Mouse (Mus musculus) ES-Bruce4 (cell line): ENCODE results near the gene Trim34a. TPM values are rescaled to one million over a fixed set of nuclear protein-coding genes. Genes with fewer than 3 reads are reported as not detected.
A peak's percentile ranks its signal among the peaks of the same experiment; 100 is the strongest.
"Not testable (repeated sequence)": the region's sequence is repeated elsewhere in the genome, so short reads cannot be mapped to it uniquely, and the experiment has no call there.

Experiments
- H3K27ac ChIP-seq: 2 replicates; pipeline ENCODE4 v1.5.1; 2012; ENCODE audit warnings: low read length, inconsistent platforms; ENCODE audit not compliant: insufficient read depth
- H3K27me3 ChIP-seq: 2 replicates; pipeline ENCODE4 v1.6.1; 2012; ENCODE audit warnings: mild to moderate bottlenecking, low read length, inconsistent platforms; ENCODE audit not compliant: control insufficient read depth, poor library complexity, insufficient read depth, severe bottlenecking
- H3K36me3 ChIP-seq: 2 replicates; pipeline ENCODE4 v1.6.1; 2012; ENCODE audit warnings: inconsistent platforms, mild to moderate bottlenecking, low read length, moderate library complexity; ENCODE audit not compliant: control insufficient read depth, poor library complexity, insufficient read depth, severe bottlenecking
- H3K4me1 ChIP-seq: one replicate; pipeline ENCODE4 v1.8.1; 2011; ENCODE audit warnings: low read length; ENCODE audit not compliant: control insufficient read depth, insufficient read depth
- H3K4me3 ChIP-seq: 2 replicates; pipeline ENCODE4 v1.5.1; 2011; ENCODE audit warnings: low read depth, mild to moderate bottlenecking, low read length
- H3K9ac ChIP-seq: 2 replicates; pipeline ENCODE4 v1.6.1; 2012; ENCODE audit warnings: low read depth, mild to moderate bottlenecking, inconsistent platforms; ENCODE audit not compliant: poor library complexity, severe bottlenecking
- H3K9me3 ChIP-seq: replicated peaks from 2 replicates; pipeline ENCODE4 v1.6.1; 2012; ENCODE audit warnings: mild to moderate bottlenecking, low read length, inconsistent platforms; ENCODE audit not compliant: control insufficient read depth, poor library complexity, insufficient read depth, severe bottlenecking
- CTCF ChIP-seq: IDR thresholded peaks from one replicate; pipeline ENCODE4 v1.8.1; 2011; ENCODE audit warnings: low read depth, low read length
- EP300 ChIP-seq: IDR thresholded peaks from 2 replicates; pipeline ENCODE4 v1.6.1; 2011; ENCODE audit warnings: low read depth, low read length; ENCODE audit not compliant: insufficient read depth
- POLR2A ChIP-seq: IDR thresholded peaks from one replicate; pipeline ENCODE4 v1.8.1; 2011; ENCODE audit warnings: low read length; ENCODE audit not compliant: insufficient read depth
- polyA plus RNA-seq: library from polyadenylated mRNA; stranded (reverse); fragments of >200 nt; gene quantifications from 2 replicates; pipeline ENCODE4 v1.2.4, GENCODE M21; 2011; ENCODE audit warnings: low read depth; ENCODE audit not compliant: missing spikeins, insufficient read depth, insufficient read length

Trim34a gene
- polyA plus RNA-seq, 1 experiment: 10.6 TPM

DNA sequence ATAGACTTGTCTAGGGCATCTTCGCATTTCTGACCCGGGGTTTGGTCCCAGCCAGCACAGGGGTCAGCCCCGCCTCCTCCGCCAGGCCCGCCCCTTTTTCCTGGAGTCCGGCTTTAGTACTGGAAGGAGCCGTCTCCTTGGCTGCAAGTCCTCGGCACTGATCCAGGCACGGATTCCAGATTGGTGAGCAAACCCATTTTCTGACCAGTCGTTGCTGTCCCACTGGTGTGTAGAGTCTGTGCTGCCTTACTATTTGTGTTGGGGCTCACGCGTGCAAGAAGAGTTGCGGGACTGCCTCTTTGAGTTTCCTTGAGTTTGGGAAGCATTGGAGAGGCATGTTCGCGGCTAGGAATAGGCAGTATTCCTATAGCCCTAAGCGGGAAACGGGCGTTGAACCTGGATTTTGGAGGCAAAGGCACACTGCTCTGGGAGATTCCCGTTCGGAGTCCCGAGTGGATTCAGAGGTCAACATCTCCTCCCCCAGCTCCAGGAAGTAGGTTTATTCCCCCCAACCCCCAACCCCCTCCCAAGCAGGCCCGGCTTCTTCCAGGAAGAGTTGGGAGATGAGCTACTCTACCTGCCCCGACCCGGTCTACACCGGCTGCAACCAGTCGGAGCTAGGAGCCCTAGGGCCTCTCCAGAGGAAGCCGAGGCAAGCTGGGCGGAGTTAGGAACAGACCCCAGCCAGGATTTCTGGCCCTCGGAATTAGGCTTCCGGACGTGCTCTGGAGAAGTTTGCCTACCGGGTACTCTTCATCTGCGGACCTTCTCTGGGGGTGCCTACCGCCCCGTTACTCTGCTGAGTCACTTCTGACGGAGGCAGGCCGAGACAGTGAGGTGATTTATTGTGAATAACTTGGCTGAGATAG, 25.3 kb upstream of the Trim34a start, which contains the start of gene Trim6:
Gene Trim6, plus strand, starts transcription at position 93 of the 869 bp plus-strand sequence.
- Histone ChIP-seq H3K9me3 (no peaks in the 10 kb centered on the region), H3K36me3 (peaks cover 13% of the 10 kb centered on the region), H3K4me3 (peak within 1 kb of the TSS; percentile 94), H3K9ac (peak within 1 kb of the TSS; percentile 75), H3K27me3 (no peaks in the 10 kb centered on the region), H3K27ac (peak within 1 kb of the TSS; percentile 97), H3K4me1 (peaks cover 2% of the 10 kb centered on the region)
- TF ChIP-seq CTCF (no peak), EP300 (peak; percentile 85), POLR2A (peak; percentile 97)

DNA sequence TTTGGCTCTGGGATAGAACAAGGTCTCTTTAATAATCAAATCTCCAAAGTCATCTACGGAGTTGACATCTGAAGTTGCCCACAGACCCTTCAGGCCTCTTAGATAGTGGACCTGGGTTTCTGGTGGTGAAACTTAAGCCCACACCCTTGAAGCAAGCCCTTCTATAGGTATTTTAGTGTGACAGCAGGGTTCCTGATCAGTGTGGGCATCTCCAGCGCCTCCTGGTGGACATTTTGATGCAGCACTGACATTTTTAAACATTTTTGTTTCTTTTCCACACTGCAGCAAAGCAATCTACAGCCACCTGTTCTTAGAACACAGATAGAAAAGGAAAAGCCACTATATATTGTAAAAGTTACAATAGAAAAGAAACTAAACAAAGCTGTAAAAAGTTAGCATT, 13.1 kb upstream of the Trim34a start:
- Histone ChIP-seq H3K4me3 (no peak overlapping the region), H3K36me3 (peaks cover 68% of the 10 kb centered on the region), H3K9me3 (no peaks in the 10 kb centered on the region), H3K27me3 (no peaks in the 10 kb centered on the region), H3K4me1 (no peaks in the 10 kb centered on the region), H3K27ac (no peak overlapping the region), H3K9ac (no peak overlapping the region)
- peak; percentile 71 for TF ChIP-seq CTCF
- no peak for TF ChIP-seq EP300

DNA sequence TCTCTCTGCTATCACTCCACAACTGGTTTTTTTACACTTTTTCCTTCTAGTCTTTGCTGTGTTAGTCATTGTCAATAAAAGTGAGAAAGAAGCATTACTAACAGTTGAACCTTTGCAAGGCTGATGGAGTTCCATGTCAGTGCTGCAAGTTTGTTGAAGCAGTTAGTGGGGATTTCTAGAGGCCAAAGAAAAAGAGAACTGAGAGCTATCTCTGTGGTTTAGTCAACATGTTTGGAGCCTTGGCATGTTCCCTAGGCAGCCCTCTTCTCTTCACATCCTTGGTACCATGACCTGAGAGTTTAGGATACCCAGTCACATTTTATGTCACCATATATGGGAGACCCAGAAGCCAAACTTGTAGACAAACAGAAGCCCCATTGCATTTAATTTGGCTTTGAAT, 3.4 kb upstream of the Trim34a start:
- H3K27me3 ChIP-seq: no peaks in the 10 kb centered on the region
- TF ChIP-seq POLR2A (no peak), EP300 (no peak), CTCF (no peak)

DNA sequence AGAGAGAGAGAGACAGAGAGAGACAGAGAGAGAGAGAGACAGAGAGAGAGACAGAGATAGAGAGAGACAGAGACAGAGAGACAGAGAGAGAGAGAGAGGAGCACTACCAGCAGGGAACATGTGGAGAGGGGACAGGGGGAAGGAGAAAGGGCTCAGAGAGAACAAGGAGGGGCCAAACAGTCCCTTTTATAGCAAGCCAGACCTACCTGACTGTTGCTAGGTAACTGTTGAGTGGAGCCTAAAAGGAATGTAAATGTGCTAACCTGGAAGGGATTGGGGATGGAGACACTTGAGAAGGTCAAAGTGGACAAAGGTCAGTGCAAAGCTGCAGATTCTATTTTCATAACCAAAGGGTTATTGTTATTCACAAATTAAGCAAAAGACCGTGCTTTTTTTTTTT, 641 bp upstream of the Trim34a start:
- Histone ChIP-seq H3K36me3 (no peaks in the 10 kb centered on the region), H3K9ac (no peak overlapping the region), H3K27ac (peak overlapping the region; percentile 100), H3K4me1 (no peaks in the 10 kb centered on the region), H3K27me3 (no peaks in the 10 kb centered on the region), H3K9me3 (no peaks in the 10 kb centered on the region), H3K4me3 (no peak overlapping the region)
- no peak for TF ChIP-seq EP300
- TF ChIP-seq POLR2A: no peak
- TF ChIP-seq CTCF: no peak

More for the DNA sequence above, 3.4 kb upstream of the Trim34a start:
- H3K9me3 ChIP-seq: no peaks in the 10 kb centered on the region
- no peaks in the 10 kb centered on the region; the same call in 1 of the 2 replicates for H3K36me3 ChIP-seq
- no peaks in the 10 kb centered on the region for H3K4me1 ChIP-seq
- no peak overlapping the region for H3K9ac ChIP-seq
- no peak overlapping the region for H3K27ac ChIP-seq
- H3K4me3 ChIP-seq: no peak overlapping the region

DNA sequence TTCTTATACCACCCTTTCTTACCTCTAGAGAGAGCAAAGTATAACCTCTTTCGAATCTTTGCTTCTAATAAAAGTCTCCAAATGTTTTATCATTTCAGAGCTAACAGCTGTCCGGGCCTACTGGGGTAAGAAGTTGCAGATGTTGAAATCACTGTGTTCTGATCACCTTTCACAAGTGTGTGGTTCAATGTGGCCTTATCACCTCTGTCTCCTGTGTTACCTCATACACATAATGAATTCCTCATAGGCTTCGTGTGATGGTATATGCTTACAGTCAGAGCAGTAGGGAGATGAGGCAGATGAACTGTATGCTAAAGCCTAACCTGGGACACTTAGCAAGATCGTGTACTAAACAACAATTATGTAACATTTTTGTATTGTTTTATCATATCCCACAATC, 16.1 kb downstream of the Trim34a start:
- not testable (repeated sequence) for H3K9ac ChIP-seq, H3K27me3 ChIP-seq, H3K9me3 ChIP-seq, H3K4me3 ChIP-seq, H3K36me3 ChIP-seq, H3K4me1 ChIP-seq, H3K27ac ChIP-seq

DNA sequence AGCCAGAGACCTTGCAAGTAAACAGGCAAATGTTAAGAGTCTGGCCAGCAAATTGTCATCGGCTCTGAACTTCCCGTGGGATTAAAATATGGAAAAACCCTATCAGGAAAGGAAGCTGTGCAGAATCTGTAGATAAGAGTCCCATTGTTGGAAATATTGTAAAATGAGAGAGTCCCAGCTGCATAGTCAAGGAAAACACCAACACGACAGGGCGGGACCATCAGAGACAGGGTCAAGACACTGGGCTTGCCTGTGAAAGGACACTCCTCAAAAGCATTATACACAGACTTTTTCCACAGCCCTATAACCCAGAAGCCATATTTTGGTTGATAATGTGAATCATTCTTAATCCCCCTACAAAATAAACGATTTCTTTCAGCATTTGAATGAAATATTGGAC, 21.1 kb downstream of the Trim34a start:
- H3K27me3 ChIP-seq, H3K27ac ChIP-seq, H3K4me1 ChIP-seq, H3K9me3 ChIP-seq, H3K9ac ChIP-seq, H3K36me3 ChIP-seq, H3K4me3 ChIP-seq: not testable (repeated sequence)

DNA sequence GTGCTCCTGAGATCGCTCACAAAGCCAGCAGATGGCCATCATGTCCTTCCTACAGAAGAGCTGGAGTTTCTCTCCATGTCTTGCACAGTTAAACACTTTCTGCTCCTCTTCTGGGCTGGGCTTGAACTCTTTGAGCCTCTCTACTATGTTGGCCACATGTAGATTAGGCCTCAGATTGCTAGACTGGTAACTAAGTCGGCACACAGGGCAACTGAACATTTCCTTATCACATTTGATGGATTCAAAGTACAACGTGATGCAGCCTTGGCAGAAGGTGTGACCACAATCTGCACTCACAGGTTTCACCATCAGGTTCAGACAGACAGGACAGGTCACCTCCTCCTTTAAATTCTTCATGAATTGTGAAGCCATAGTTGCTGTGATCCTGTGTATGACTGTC, 35.1 kb downstream of the Trim34a start:
- not testable (repeated sequence) for H3K9me3 ChIP-seq, H3K9ac ChIP-seq, H3K4me3 ChIP-seq, H3K27ac ChIP-seq, H3K36me3 ChIP-seq, H3K4me1 ChIP-seq, H3K27me3 ChIP-seq

DNA sequence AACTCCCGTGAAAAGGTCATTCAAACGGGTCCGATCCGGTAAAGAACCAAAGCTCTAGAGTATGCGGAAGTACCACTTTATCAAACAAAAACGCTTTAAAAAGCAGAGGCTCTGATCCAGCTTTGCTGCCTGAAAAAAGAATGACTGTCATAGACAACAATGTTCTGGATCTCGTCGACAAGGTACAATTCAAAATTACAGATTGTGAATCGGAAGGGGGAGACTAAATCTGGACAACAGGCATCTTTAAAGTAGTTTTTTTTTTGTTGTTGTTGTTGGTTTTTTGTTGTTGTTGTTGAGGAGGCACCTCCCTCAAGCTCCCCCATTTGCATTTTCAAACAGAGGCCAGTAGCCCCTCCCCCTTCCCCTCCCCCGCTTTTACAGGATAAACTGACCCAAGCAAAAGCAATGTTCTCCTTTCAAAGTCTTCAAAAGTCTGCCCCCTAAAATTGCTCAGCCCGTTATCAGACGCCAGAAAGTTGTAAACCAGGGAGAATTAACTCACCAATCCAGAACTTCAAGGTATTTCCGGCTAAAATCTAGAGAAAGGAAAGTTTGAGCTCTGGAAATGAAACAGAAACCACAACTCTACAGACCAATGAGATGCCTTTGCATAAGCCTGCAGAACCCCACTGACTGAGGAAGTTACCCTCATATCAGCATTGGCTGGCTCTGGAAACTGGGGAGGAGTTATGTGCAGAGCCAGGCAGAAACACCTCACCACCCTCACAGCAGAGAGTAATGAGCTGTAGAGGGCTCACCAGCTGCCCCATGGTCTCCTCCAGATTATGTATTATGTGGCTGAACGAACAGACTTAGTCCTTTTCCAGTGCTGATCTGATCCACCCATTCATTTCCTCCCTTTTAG, 43.6 kb downstream of the Trim34a start, which contains the start of gene Trim5:
Gene Trim5, minus strand, starts transcription at position 519 of the 868 bp plus-strand sequence.
- not testable (repeated sequence) for H3K9me3 ChIP-seq, H3K36me3 ChIP-seq, H3K9ac ChIP-seq, H3K4me1 ChIP-seq, H3K4me3 ChIP-seq, H3K27me3 ChIP-seq
- peak within 1 kb of the TSS; percentile 44 for H3K27ac ChIP-seq
